Mouse (Mus musculus) regulatory T cell (primary cell): ENCODE results near the gene G430095P16Rik.

Source experiments
- in situ Hi-C: fragments of 300-600 bp; cut with MboI, MseI; formaldehyde crosslinking; loops from one replicate; pipeline ENCODE4 v1.15.1; 2025; ENCODE audit warnings: high pct_unique_total_duplicates

Gene G430095P16Rik

DNA sequence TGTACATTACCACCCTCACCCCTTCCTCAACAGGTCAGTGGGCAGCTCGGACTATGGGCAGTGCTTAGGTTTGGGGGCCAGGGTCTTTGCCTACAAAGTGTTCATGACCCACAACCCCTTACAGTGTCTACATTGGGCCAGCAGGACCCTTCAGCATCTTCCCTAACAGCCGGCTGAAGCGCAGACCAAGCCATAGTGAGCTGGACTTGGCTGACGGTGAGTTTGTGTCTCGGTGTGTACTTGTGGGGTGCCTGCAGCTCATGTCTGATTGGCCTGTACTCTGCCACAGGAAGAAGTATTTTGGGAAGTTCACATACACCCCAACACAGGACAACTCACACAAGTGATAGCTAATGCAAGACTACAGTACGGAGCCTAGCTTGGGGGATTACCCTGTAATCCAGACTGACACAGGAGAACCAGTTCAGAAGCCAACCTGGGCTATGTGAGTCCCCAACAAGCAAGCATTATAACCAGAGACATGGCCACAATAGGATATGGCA, 19.8 kb upstream of the G430095P16Rik start:
- in situ Hi-C loops, result no loop called here

DNA sequence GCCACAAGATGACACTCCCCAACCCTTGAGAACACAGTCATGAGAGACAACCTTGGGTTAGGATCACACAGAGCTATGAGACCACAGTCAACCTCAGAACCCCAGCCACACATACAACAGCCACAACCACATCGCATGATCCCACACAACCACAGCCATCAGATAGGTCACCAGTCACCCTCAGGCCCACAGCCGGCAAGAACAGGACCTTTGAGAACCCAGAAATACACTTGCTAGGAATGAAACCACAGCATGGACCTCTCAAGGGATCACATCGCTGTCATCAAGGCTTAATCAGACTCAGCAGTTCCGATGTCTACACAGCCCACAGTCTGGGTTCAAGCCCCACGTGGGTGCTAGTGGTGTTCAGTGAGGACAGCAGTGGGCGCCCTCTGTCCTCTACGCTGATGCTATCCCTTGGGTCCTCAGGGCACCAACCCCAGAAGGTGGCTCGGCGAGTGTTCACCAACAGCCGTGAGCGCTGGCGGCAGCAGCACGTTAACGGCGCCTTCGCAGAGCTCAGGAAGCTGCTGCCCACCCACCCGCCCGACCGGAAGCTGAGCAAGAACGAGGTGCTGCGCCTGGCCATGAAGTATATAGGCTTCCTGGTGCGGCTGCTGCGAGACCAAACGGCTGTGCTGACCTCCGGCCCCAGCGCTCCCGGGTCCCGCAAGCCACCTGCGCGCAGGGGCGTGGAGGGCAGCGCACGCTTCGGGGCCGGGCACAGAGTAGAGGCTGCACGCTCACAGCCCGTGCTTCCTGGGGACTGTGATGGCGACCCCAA, 19.1 kb upstream of the G430095P16Rik start:
- in situ Hi-C loops, result no loop called here

DNA sequence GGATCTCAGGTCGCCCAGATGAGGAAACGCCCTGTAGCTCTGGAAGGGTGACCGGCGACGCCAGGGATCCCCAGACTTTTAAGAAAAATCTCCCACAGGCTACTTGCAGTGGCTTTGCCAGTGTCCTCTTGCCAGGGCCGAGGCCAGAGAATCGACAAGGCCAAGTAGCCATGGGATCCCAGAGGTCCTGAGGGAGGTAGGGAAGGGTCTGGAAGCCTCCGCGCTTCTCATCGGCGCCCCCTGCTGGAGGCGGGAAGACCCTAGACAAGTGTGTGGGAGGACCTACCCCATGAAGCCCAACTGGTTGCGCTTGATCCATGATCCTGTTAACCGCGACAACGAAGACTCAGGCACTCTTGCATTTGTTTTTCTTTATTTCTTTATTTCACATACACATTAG, 18.5 kb upstream of the G430095P16Rik start:
- in situ Hi-C loops, result no loop called here

DNA sequence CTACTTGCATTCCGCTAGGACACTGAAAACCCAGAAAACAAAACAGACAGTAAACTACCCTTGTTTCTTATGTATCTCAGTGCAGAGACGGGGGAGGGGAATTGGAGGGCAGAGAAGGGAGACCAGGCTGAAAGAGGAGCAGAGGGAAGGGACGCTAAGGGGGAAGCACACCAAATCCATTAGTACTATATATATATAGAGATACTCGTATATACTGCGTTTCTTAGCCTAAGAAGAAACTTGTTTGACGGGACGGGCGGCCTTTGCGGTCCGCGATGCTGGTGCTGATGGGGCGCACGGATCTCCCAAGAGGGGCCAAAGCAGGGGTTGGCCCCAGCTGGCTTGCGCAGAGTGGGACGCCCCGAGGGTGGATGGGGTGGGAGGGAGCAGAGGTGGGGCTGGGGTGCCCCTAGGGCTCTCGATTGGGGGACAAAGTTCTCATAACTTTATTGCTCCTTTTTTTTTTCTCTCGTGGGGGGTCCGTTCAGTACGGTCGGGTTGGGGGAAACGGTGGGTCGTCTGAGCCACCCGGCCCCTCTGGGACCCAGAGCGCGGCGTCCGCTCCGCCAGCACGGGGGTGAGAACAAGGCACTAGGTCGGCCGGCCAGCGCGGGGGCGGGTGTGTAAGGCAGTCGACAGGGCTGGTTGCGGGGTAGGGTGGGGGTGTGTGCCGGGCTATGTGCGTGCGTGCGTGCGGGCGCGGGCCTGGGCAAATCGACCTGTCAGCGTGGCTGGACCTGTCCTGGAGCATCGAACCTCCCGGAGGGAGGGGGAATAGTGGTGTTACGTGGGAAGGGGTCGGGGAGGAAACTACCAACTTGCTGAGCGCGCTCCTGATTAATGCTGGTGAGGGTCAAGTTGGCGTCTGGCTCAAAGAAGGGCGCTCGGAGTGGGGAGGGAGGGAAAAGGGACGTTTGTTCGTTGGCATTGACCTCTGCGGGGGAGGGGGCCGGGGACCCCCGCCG, 17.7 kb upstream of the G430095P16Rik start:
- in situ Hi-C loops, result no loop called here

DNA sequence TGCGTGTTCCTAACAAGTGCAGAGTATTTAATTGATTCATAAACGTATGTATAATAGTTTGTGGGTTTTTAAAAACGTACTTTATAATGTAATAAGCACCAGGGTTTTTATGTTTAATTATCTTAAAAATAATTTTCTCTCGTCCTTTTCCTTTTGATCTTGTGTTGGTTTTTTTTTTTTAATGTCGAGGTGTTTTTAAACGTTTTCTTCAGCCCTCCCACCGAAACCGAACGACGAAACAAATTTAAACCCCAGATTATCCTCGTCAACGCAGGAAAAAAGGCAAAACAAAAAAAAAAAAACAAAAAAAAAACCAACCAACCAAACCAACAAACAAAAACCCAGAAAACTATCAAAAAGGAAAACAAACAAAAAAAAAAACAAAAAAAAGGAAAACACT, 16.8 kb upstream of the G430095P16Rik start:
- in situ Hi-C loops, result no loop called here

DNA sequence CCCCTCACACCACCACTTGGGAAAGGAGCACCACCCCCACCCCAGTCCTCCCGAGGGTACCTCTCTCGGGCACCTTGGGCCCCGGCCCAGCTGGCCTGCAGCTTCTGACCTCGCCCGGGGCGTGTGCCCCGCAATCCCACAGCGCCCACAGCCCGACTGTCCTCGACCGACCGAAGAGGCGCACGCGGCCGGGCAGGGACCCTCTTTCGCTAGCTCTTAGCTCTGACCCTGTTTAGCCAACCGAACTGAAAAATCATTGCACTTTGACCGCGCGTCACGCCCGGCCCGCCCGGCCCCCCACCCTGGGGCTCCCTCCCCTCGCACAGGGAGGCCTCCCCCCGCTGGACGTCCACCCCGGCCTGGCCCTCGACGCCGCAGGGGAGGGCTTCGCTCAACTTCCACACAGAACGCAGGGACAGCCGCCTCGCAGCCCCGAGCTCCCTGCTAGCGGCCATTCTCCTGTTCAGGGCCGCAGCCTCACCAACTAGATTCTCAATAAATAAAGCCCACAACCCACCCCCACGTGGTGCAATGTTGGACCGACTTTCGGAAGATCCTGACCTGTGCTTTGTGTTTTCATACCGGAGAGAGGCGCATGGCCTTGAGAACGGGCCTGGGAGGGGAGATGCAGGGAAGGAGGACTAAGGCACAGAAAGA, 16.1 kb upstream of the G430095P16Rik start:
- in situ Hi-C loops, result no loop called here

- in situ Hi-C loops, result no loop called here
Observed at GRCm38 (mm10) chr8:84707267-84707883, 15.4 kb upstream of the G430095P16Rik start.

GRCm38 (mm10) chr8:84708071-84708541, 14.7 kb upstream of the G430095P16Rik start:
- in situ Hi-C loops, result no loop called here

- in situ Hi-C loops, result no loop called here
Observed at GRCm38 (mm10) chr8:84708774-84709475, 13.9 kb upstream of the G430095P16Rik start.

- in situ Hi-C loops, result no loop called here
Observed at GRCm38 (mm10) chr8:84709931-84710330, 12.9 kb upstream of the G430095P16Rik start.

DNA sequence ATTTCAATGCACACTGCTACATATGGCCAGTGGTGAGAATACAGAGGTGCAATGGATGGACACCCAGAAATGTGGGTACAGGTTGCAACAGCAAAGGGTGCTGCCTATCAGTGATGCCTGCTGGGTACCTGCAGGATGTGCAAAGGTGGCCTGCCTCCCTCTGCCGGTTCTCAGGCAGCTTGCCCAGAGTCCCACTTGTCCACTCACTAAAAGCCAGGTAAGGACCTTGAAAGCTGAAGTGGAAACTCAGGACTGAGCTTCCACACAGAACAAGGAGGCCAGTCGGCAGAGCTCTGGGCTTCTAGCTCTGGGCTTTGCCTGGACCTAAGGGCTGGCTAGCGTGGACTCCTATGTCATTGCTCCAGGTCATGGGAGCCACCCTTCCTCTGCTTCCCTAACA, 11.5 kb upstream of the G430095P16Rik start:
- in situ Hi-C loops, result no loop called here

DNA sequence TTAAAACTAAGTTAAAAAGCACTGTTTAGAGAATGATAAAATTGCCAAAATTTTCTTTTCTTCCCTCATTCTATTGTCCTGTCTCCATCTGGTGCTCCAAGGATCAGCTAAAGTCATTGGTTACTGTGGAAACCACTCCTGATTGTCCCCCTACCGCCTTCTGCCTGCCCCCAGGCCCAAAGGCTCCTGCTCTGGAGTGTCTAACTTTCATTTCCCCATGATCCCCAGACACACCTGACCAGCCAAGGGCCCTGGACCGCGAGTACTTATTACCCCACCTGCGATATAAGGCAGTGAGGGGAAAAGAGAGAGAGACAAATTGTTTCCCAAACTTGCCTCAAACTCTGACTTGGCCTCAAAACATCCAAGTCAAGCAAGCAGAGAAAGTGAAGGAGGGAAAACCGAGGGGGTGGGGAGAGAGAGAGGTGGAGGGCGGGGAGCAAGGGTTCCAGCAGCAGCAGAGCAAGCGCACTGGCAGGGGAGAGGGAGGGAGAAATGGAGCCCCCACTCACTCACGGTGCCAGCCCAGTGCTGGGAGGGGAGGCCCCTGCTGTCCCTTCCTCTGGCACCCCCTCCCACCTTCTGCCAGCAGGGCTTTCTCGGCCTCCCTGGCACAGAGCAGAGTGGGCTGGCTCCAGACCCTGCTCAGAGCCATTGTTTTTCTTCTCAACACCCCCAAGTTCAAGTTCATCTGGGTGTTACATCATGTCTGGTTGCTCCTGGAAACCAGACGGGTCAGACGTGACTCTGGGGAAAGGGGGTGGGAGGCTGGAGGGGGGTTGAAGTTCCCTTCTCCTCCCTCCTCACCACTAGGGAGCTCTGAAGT, 10.7 kb upstream of the G430095P16Rik start:
- in situ Hi-C loops, result no loop called here

DNA sequence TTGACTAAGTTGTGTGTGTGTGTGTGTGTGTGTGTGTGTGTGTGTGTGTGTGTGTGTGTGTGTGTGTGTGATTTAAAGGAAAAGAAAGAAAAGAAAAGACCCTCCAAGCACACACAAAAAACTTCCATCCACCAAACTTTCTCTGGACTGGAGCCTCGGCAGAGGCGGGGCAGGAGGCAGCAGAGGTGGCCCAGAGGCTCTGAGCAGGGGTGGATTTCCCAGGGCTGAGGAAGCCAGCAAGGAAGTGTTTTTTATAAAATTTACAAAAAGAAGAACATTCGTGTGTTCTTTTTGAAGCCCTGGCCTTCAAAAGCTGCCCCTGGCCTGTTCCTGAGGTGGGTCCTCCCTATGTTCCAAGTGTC, 10.1 kb upstream of the G430095P16Rik start:
- in situ Hi-C loops, result no loop called here

- in situ Hi-C loops, result no loop called here
Observed at GRCm38 (mm10) chr8:84713381-84713780, 9.4 kb upstream of the G430095P16Rik start.

- in situ Hi-C loops, result no loop called here
Observed at GRCm38 (mm10) chr8:84714161-84714560, 8.6 kb upstream of the G430095P16Rik start.

GRCm38 (mm10) chr8:84715893-84716468, 6.8 kb upstream of the G430095P16Rik start:
- in situ Hi-C loops, result no loop called here

GRCm38 (mm10) chr8:84716790-84717189, 6.0 kb upstream of the G430095P16Rik start:
- in situ Hi-C loops, result no loop called here

GRCm38 (mm10) chr8:84718476-84718875, 4.3 kb upstream of the G430095P16Rik start:
- in situ Hi-C loops, result no loop called here

DNA sequence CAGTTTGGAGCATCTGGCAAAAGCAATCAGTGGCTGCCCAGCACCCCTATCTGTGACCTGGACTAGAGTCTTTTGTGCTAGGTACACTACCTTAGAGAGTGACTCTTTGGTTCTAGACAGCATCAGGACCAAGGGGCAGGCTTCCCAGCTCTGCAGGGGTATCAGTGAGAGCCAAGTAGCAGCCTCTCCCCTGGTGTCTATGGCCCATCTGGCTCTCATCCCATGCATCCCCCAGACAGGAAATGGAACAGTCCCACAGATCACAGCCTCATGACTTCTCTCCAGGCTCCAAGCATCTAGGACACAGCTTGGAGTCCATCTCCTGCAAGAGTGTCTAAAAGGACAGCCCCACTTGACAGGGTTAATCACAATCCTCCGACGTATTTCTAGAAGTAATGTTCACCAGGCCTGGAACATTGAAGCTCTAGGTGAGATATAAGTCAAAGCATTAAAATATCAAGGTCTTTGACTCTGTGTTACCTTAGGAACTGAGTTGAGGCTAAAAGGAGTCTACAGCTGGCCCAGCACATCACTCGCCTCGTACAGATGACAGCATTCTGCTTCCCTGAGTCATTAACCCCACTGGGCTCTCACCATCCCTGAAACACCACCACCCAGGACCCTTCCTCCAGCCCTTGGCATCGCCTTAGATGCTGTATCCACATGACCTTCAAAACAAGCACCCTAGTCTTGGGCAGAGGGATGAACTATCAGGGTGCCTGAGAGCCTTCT, 3.7 kb upstream of the G430095P16Rik start:
- in situ Hi-C loops, result no loop called here
